Mouse (Mus musculus): Measurements from ENCODE around the gene Rab30.

The Rab30 gene

GRCm38 (mm10) chr7:92783914-92784313, 42.5 kb downstream of the Rab30 start:
- in situ Hi-C loops (cut with MboI, MseI) = no loop called here

- in situ Hi-C loops (cut with MboI, MseI) = loop anchor here (5.0 kb wide), 1 partner anchor 33 kb away; no protein-coding TSS in a partner anchor
Observed at GRCm38 (mm10) chr7:92795749-92796148, 54.3 kb downstream of the Rab30 start.

GRCm38 (mm10) chr7:92796813-92797212, 55.4 kb downstream of the Rab30 start:
- in situ Hi-C loops (cut with MboI, MseI) = loop anchor here (5.0 kb wide), 1 partner anchor 35 kb away; no protein-coding TSS in a partner anchor

- in situ Hi-C loops (cut with MboI, MseI) = loop anchor here (5.0 kb wide), 1 partner anchor 38 kb away; no protein-coding TSS in a partner anchor
Observed at GRCm38 (mm10) chr7:92799665-92800595, 58.5 kb downstream of the Rab30 start.

GRCm38 (mm10) chr7:92802158-92802557, 60.8 kb downstream of the Rab30 start:
- in situ Hi-C loops (cut with MboI, MseI) = no loop called here

- in situ Hi-C loops (cut with MboI, MseI) = no loop called here
Observed at GRCm38 (mm10) chr7:92803191-92803590, 61.8 kb downstream of the Rab30 start.

GRCm38 (mm10) chr7:92804919-92805668, 63.7 kb downstream of the Rab30 start:
- in situ Hi-C loops (cut with MboI, MseI) = no loop called here

- in situ Hi-C loops (cut with MboI, MseI) = no loop called here
Observed at GRCm38 (mm10) chr7:92806512-92807188, 65.2 kb downstream of the Rab30 start.

GRCm38 (mm10) chr7:92807482-92807881, 66.1 kb downstream of the Rab30 start:
- in situ Hi-C loops (cut with MboI, MseI) = no loop called here

GRCm38 (mm10) chr7:92811667-92812279, 70.4 kb downstream of the Rab30 start:
- in situ Hi-C loops (cut with MboI, MseI) = no loop called here

GRCm38 (mm10) chr7:92817242-92817641, 75.8 kb downstream of the Rab30 start:
- in situ Hi-C loops (cut with MboI, MseI) = loop anchor here (5.0 kb wide), 1 partner anchor 50 kb away; no protein-coding TSS in a partner anchor

- in situ Hi-C loops (cut with MboI, MseI) = loop anchor here (5.0 kb wide), 1 partner anchor 51 kb away; no protein-coding TSS in a partner anchor
Observed at GRCm38 (mm10) chr7:92817886-92818285, 76.5 kb downstream of the Rab30 start.

- in situ Hi-C loops (cut with MboI, MseI) = loop anchor here (5.0 kb wide), 1 partner anchor 52 kb away; no protein-coding TSS in a partner anchor
Observed at GRCm38 (mm10) chr7:92819656-92820055, 78.3 kb downstream of the Rab30 start.

GRCm38 (mm10) chr7:92820410-92820809, 79.0 kb downstream of the Rab30 start:
- in situ Hi-C loops (cut with MboI, MseI) = no loop called here

GRCm38 (mm10) chr7:92820941-92821465, 79.6 kb downstream of the Rab30 start:
- in situ Hi-C loops (cut with MboI, MseI) = no loop called here

- in situ Hi-C loops (cut with MboI, MseI) = no loop called here
Observed at GRCm38 (mm10) chr7:92821871-92822270, 80.5 kb downstream of the Rab30 start.

GRCm38 (mm10) chr7:92822409-92823101, 81.2 kb downstream of the Rab30 start:
- in situ Hi-C loops (cut with MboI, MseI) = no loop called here

GRCm38 (mm10) chr7:92826248-92826647, 84.8 kb downstream of the Rab30 start:
- in situ Hi-C loops (cut with MboI, MseI) = no loop called here

- in situ Hi-C loops (cut with MboI, MseI) = no loop called here
Observed at GRCm38 (mm10) chr7:92827981-92828380, 86.6 kb downstream of the Rab30 start.

- in situ Hi-C loops (cut with MboI, MseI) = no loop called here
Observed at GRCm38 (mm10) chr7:92832395-92832794, 91.0 kb downstream of the Rab30 start.
